Mouse (Mus musculus): ENCODE measurements around the gene Itgb2l.

DNA sequence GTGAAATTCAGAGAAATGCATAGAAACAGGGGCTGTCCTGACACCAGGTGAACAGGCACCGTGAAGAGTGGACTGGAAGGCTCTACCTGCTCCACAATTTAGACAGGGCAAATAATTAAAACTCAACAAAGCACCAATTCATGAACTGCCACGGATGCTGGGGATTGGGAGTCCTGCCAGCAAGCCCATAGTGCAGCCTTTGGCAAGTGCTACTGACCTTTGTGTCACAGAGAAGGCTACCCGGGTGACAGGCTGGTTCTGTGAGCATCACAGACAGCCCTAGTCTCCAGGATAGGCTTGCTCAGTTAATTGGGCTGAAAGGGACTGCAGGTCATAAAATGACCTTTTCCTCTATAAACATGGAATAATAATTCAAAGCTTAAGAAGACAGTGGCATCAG lies 17.4 kb upstream of the Itgb2l start:
- TF ChIP-seq CTCF (IDR thresholded peaks at IDR 0.05; ENCODE audit: low read depth) (no peak), EP300 (optimal IDR thresholded peaks at IDR 0.05) (no peak)

Data from stomach, postnatal 0 days (tissue).